Mouse (Mus musculus) testis, postnatal 14 days (tissue): ENCODE measurements around the gene Gm49320.
"Not testable (repeated sequence)": the region's sequence is repeated elsewhere in the genome, so short reads cannot be mapped to it uniquely, and the experiment has no call there.

Source experiments
- DNase-seq: peaks from one replicate; pipeline ENCODE4 v3.0.0; 2021; ENCODE audit warnings: low spot score

Gene Gm49320

DNA sequence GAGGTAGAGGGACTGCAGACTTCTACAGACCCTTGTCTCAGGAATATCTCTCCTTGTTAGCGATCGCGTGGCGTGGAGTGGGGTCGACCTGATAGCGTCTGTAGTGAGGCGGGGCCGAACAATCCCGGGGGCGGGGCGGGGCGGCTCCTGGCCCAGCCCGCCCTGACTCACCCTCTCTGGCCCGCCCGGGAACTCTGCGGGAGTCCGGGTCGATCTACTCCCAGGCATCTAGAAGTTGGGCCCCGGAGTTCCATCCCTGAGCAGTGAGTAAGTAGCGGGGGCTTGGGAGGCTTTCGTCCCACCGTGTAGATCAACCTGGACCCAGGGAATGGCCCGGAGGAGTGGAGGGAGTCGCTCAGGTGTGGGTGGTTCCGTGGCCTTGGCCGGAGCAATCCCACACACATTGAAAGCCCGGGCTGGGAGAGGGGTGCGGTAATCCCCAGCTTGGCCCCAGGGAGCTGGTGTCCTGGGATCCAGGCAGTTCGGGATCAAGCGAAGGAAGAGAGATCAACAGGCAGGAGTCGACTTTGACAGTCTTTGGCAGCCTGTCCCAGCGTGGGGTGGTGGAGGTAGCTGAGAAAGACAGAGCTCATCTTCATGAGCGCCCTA, 11.8 kb upstream of the Gm49320 start, which contains the start of gene Lrrc8e:
TSS of gene Lrrc8e (plus strand) at position 89 of the 609 bp plus-strand sequence.
- DNase-seq, result no peak

DNA sequence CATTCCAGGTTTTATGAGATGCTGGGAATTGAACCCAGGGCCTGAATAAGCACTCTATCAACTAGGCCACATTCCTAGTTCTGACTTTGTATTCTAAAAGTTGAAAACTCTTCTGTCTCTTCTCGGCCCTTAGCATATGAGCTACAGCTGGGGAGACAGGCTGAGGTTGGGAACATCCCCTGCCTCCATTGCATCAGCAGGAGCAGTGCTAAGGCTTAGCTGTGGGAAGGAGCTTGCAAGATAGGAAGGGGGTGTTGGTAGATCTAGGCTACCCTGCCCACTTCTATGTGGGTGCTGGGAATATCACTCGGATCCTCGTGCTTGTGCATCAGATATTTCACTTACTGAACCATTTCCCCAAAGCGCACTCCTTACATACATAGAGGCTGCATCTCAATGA, 10.7 kb upstream of the Gm49320 start:
- DNase-seq, result no peak

- DNase-seq, result no peak
Measured at GRCm38 (mm10) chr8:4229784-4230183, 8.9 kb upstream of the Gm49320 start.

DNA sequence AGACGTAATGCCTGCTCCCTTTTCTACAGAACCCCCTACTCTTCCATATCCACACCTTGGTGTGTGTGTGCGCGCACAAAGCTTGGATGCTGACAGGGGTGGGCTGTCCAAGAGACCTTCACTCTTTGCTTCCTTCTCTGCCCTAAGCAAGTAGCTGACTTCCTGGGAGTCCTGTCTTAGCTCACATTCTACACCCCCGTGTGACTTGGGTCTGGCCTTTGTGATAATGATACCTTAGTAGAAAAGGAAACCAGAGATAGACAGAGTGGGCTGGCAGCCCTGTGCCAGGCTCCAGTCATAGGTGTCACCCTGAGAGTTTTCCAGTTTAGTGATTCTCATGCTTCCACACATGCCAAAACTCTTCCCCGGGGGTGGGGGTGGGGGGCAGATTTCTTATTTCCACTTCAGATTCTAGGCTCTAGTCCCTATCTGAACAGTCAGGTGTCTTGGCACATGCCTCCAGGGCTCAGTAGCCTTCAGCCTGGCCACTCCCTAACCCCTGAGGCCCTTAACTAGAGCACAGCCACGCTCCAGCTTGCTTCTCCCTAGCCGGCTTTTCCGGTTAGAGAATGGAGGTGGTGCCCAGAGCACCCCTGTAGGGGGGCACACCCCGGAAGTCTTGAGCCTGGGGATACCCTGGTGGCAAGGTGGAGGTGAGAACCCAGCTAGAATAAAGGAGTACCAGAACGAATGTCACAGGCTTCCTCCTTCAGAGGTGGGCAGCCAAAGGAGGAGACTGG, 7.9 kb upstream of the Gm49320 start:
- DNase-seq, result no peak

- no peak for DNase-seq
Measured at GRCm38 (mm10) chr8:4237814-4238433, 741 bp upstream of the Gm49320 start.

GRCm38 (mm10) chr8:4239193-4239890, 677 bp downstream of the Gm49320 start:
- no peak for DNase-seq

DNA sequence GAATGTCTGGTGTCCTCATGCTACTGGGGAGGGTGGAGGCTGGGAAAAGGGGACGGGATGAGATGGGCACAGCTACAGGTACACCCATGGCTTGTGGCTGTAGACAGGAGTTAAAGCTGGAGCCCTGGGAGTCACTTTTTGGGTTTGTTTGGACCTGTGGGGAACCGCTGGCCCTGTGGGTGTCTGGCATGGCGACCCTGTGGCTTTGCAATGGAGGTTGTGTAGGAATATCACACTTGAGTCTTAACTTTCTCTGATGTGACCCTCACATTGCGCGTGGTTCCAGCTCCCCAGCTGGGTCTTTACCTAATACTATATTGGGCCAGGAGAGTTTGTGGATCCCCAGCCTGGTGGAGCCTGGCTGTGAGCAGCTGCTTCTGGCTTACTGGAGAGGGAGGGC, 6.4 kb downstream of the Gm49320 start:
- no peak for DNase-seq

DNA sequence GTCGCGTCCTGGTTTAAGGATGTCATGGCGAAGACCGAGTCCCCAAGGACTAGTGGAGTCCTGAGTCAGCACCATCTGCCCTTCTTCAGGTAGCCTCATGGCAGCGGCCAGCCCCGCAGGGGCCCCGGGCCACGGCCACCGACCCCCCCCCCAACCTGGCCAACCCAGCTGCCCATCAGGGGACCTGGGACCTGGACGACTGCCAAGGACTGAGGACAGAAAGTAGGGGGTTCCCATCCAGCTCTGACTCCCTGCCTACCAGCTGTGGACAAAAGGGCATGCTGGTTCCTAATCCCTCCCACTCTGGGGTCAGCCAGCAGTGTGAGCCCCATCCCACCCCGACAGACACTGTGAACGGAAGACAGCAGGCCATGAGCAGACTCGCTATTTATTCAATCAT, 7.1 kb downstream of the Gm49320 start:
- no peak for DNase-seq

DNA sequence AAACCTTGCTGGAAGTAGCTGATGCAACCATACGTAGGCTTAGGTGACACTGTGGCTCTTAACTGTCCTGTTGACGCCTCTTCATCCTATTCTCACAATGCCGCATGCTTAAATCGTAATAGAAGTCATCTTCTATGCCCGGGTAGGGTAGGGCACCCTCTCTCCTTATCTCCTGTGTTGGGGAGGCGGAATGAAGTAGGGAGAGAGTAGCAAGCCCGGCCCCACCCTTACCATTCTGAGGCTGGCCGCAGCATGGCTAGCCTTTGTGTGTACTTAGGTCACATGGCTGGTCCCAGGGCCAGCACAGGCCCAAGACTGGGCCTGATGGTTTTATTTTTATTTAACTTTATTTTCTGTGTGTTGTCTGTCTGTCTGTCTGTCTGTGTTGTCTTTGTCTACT, 8.6 kb downstream of the Gm49320 start:
- DNase-seq, result no peak

GRCm38 (mm10) chr8:4247951-4248540, 9.4 kb downstream of the Gm49320 start, which contains the start of gene Tgfbr3l:
Gene Tgfbr3l (plus strand): TSS chr8:4248214.
- no peak for DNase-seq

DNA sequence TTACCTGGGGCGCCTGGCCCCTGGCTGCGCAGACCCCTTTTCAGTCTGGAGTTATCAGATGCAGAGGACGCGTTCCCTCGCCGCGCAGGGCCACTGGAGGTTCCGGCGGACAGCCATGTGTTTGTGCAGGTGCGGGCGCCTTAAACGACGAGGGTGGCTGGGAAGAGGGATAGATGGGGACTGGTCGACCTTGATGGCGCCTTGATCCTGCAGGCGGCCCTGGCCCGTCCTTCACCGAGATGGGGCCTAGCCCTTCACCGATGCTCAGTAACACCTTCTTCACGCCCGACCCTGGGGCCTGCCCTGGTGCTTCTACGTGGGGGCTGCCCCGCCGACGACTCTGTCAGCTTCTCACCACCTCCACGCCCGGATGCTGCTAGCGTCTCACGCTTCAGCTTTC, 10.5 kb downstream of the Gm49320 start:
- peak; percentile 57 for DNase-seq

- DNase-seq, result peak; percentile 81
Measured at GRCm38 (mm10) chr8:4250306-4250970, 11.8 kb downstream of the Gm49320 start.

DNA sequence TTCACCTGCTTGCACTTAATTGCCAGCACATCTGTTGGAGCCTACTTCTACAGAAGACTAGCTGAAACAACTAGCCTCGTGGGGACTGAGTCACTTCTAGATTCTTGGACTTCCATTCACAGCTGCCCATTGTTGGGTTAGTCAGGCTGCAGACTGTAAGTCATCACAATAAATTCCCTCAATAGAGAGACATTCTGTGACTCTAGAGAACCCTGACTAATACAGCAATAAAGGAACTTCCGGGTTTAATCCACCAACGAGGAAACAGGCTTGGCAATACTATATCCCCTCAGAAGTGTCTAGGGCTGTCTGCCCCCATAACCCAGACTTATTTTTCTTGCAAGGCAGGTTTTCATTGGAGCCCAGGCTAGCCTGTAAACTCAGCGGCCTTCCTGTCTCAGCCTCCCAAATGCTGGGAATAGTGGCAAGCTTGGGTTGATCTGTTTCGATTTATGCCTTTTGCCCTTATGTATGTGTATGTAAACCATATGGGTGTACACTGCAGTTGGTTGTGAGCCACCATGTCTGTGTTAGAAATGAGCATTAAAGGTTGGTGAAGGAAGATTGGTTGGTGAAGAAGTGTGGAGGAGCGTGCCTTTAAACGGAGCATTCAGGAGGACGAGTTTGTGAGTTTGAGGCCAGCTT, 13.6 kb downstream of the Gm49320 start:
- DNase-seq, result no peak

DNA sequence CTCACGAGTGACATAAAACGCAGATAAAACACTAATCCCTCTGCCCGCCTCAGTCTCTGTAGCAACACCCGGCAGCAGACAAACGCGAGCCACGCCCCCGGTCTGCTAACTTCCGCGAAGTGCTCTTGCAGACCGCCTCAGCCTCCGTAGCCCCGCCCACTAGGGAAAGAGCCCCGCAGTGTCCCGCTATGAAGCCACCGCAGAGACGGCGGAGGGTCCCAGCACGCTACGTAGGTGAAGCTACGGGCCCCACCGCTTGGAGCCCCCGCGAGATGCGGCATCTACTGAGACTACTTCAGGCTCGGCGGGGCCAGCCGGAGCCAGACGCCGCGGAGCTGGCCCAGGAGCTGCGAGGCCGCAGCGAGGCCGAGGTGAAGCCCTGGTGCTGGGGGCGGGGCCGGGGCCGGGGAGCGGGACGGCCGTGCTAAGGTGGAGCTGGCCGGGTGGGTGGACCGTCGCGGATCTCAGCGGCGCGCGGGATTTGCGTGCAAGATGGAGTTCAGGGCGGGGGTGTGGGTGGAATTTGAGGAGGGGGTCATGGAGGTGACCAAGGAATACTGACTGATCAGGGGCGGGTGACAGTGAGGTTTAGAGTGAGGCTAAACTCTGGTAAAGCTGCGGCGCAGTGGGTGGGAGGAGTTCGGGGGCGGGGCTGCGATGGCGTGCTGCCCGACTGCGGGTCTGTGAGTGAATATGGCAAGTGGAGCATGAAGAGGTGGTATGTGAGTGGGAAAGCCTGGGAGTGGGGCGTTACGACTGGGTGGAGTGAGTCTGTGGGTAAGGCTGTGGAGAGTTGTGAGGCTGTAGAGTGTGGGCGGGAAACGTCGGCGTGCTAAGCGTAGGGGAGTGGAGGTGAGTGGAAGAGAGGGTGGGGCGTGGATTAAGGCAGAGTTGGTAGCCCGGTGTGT, 14.5 kb downstream of the Gm49320 start, which contains the start of gene Snapc2:
TSS of gene Snapc2 (plus strand) at position 147 of the 908 bp plus-strand sequence.
- peak; percentile 95 for DNase-seq

DNA sequence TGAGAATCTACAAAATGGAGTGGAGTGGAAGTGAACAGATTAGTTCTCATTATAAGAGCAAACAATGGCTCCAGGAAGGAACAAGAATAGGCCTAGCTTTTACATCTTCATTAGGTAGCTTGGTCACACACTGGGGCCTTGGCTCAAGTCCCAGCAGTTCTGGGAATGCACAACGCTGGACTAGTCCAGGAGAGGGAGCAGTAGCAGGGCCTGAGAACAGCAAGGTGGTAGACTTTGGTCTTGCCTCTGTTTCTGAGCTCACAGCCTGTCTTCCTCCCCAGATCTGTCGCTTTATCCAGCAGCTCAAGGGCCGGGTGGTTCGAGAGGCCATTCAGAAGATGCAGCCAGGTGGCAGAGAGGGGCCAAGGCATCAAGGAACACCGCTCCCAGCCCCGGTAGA, 15.3 kb downstream of the Gm49320 start:
- DNase-seq, result no peak

GRCm38 (mm10) chr8:4255471-4255870, 16.8 kb downstream of the Gm49320 start:
- not testable (repeated sequence) for DNase-seq

DNA sequence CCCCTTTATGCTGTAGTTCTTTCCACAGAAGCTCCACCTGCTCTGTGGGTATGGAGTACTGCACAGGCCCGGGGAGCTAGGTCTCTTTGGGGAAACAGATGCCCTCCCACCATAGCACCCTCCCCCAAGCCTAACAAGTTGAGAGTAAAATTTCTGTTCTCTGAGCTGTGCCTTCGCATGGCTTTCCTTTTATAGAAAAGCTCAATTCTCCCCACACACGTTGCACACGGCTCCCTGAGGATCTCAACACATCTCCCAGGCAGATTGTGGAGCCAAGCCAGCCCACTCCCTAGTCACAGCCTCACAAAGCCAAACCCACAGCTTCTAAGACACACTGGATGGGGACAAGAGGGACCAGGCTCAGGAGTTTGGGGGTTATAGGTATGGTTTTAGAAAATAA, 18.2 kb downstream of the Gm49320 start:
- DNase-seq, result no peak

GRCm38 (mm10) chr8:4257350-4257749, 18.7 kb downstream of the Gm49320 start:
- no peak for DNase-seq

- DNase-seq, result peak; percentile 74
Measured at GRCm38 (mm10) chr8:4258233-4258632, 19.6 kb downstream of the Gm49320 start.

- peak; percentile 58 for DNase-seq
Measured at GRCm38 (mm10) chr8:4258678-4259077, 20.0 kb downstream of the Gm49320 start.
